In the genomic region with DNA sequence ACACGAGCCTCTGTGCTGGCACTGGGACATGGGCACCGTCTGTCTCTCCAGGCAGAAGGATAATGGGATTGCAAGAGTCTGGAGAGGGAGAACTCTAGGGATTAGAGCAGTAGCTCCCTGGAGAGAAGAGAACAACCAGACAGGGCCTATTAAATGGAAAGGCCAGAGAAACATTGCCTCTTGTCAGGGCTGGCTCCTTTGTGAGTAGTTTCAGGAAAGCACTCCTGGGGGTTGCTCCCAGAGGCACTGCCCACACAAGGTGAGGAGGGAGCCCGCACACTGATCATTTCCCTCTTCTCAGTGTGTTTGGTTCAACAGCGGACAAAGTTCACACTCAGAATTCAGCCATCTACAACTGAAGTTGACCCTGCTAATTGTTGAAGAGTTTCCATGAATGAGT, we compare ENCODE assay signal across 27 mouse cellular contexts.
"Had no signal": no experiment of that assay in that cellular context is flagged by ENCODE, and none has a peak within 500 bp of the region (broad histone marks: within the 10 kb centered on the region; RNA-seq: fewer than 3 reads in every experiment).

No protein-coding gene starts in this region.

- H3K4me2 ChIP-seq: embryonic facial prominence, embryonic 12.5 days; embryonic facial prominence, embryonic 13.5 days; embryonic facial prominence, embryonic 15.5 days; forebrain, embryonic 12.5 days; forebrain, embryonic 13.5 days; forebrain, embryonic 15.5 days; heart, embryonic 11.5 days; heart, embryonic 12.5 days had no signal

- H3K4me3 ChIP-seq: embryonic facial prominence, embryonic 12.5 days; embryonic facial prominence, embryonic 13.5 days; embryonic facial prominence, embryonic 15.5 days; erythroblast, embryonic 14.5 days; forebrain, embryonic 10.5 days; forebrain, embryonic 12.5 days; forebrain, embryonic 13.5 days; forebrain, embryonic 15.5 days; gastrocnemius, adult 2 months; heart, adult 2 months; heart, embryonic 12.5 days had no signal

- H3K27ac ChIP-seq: embryonic facial prominence, embryonic 12.5 days; embryonic facial prominence, embryonic 13.5 days; embryonic facial prominence, embryonic 15.5 days; forebrain, embryonic 10.5 days; forebrain, embryonic 12.5 days; forebrain, embryonic 13.5 days; forebrain, embryonic 15.5 days; gastrocnemius, adult 2 months; heart, adult 2 months had no signal

- H3K36me3 ChIP-seq: embryonic facial prominence, embryonic 12.5 days; embryonic facial prominence, embryonic 13.5 days; embryonic facial prominence, embryonic 15.5 days; forebrain, embryonic 10.5 days; forebrain, embryonic 12.5 days; forebrain, embryonic 15.5 days; heart, embryonic 12.5 days had no signal

- DNase-seq: cerebellum, adult 9-10 months; cerebellum, adult 9-11 months; cerebellum, postnatal 10 days; cerebellum, postnatal 14 days; cerebellum, postnatal 25 days; cerebellum, postnatal 36 days; embryo, embryonic 11 days; forebrain, postnatal 0 days; gastrocnemius, adult 2 months; gastrocnemius, postnatal 10 days; gastrocnemius, postnatal 14 days; gastrocnemius, postnatal 25 days; gastrocnemius, postnatal 36 days; heart, adult 18-20 months; heart, adult 2 months had no signal

- H3K4me1 ChIP-seq: embryonic facial prominence, embryonic 12.5 days; embryonic facial prominence, embryonic 13.5 days; embryonic facial prominence, embryonic 15.5 days; forebrain, embryonic 10.5 days; forebrain, embryonic 12.5 days; forebrain, embryonic 13.5 days; heart, embryonic 12.5 days had no signal

- H3K9ac ChIP-seq: embryonic facial prominence, embryonic 12.5 days; embryonic facial prominence, embryonic 13.5 days; embryonic facial prominence, embryonic 15.5 days; forebrain, embryonic 12.5 days; forebrain, embryonic 13.5 days; forebrain, embryonic 15.5 days; forebrain, postnatal 0 days; heart, embryonic 12.5 days had no signal

- H3K27me3 ChIP-seq: embryonic facial prominence, embryonic 12.5 days; embryonic facial prominence, embryonic 13.5 days; embryonic facial prominence, embryonic 15.5 days; forebrain, embryonic 12.5 days; forebrain, embryonic 13.5 days; forebrain, embryonic 15.5 days; heart, embryonic 12.5 days had no signal

- ATAC-seq: forebrain, embryonic 13.5 days; forebrain, embryonic 14.5 days; forebrain, embryonic 15.5 days; forebrain, embryonic 16.5 days; forebrain, postnatal 0 days had no signal

- H3K9me3 ChIP-seq: embryonic facial prominence, embryonic 12.5 days; embryonic facial prominence, embryonic 13.5 days; embryonic facial prominence, embryonic 15.5 days; forebrain, embryonic 10.5 days; forebrain, embryonic 12.5 days; forebrain, embryonic 13.5 days; forebrain, embryonic 15.5 days; heart, embryonic 12.5 days had no signal
